Mouse (Mus musculus): ENCODE results near the gene Coq8b.

Coq8b gene

GRCm38 (mm10) chr7:27271423-27271822 lies 38.6 kb downstream of the Coq8b start:
- DNase-seq (ENCODE audit: low read depth, low spot score): no peak

DNA sequence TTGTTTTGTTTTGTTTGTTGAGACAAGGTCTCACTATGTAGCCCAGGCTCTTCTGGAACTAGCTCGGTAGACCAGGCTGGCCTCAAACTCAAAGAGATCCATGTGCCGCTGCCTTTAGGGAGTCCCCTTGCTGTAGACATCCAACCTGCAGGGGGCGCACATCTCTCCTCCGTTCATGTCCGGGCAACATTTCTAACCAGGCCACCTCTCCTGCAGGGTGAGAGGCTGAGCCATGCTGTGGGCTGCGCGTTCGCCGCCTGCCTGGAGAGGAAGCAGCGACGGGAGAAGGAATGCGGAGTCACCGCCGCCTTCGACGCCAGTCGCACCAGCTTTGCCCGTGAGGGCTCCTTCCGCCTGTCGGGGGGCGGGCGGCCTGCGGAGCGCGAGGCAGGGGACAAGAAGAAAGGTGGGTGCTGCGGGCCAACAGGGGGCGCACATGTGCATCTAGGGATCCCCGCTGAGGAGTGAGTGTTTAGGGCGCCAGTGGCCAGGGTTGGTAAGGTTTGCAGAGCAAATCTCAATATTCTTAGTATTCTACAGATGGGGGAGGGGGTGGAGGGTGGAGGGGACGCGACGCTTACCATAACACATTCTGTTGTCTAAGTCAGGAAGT lies 41.0 kb downstream of the Coq8b start:
- DNase-seq (ENCODE audit: low read depth, low spot score): no peak

DNA sequence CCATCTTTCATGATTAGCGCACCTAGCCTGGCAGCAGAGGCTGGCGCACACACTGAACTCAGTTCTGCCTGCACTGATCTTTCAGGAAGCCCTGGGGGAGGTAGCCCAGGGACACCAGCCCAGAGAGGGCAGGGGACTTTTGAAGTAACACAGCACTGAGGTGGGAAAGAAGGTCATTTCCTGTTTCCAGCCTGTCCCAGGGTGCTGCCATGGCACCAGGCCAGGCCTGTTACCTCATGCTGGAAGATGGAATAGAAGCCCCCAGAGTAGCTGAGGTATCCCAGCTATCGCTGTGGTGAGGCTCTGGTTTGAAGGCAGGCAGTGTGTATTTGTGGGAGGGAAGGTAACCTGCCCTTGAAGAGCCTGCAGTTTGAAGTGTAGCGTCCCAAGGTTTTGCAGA lies 42.1 kb downstream of the Coq8b start:
- DNase-seq (ENCODE audit: low read depth, low spot score): no peak

GRCm38 (mm10) chr7:27276021-27276420 lies 43.2 kb downstream of the Coq8b start:
- no peak for DNase-seq (ENCODE audit: low read depth, low spot score)

- no peak for DNase-seq (ENCODE audit: low read depth, low spot score)
These were observed 44.4 kb downstream of the Coq8b start for GRCm38 (mm10) chr7:27277191-27277590.

GRCm38 (mm10) chr7:27281717-27282116 lies 48.9 kb downstream of the Coq8b start:
- DNase-seq (ENCODE audit: low read depth, low spot score): no peak

GRCm38 (mm10) chr7:27282225-27282624 lies 49.4 kb downstream of the Coq8b start:
- DNase-seq (ENCODE audit: low read depth, low spot score): no peak

DNA sequence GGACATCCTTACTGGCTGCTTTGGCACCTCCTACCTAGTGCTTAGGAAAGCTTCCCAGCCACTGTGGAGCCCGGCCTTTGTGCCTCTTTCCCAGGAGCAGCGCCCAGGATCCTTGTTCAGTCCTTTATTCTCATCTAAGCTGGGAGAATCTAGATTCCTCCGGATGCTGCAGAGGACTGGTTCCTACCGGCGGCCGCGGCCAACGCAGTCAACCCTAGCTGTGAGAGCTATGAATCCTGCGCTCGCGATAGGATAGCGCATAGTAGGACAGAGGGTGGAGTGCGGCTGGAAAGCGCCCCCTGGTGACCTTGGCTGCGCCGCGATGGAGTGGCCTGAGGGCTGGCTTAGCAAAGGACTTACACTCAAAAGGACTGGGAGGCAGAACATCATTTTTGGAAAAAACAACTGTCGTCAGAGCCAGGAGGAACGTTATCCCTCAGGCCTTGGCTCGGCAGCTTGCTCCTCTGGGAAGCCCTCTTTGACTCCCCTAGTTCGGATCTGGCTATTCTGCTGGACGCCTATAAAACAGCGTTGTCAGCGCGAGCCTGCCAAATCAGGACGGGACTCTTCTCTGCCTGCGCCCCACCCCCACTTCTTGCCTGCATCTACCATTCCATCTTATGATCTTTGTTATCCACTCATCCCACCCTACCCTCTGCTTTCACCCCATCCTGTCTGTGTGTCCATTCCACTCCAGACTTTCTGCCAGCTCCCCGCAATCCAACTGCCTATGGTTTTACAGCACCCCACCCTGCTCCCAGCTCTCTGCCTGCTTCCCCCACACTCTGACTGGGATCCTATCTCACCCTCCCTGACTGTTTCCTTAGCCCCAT lies 52.3 kb downstream of the Coq8b start:
- DNase-seq (ENCODE audit: low read depth, low spot score): no peak

- no peak for DNase-seq (ENCODE audit: low read depth, low spot score)
These were observed 52.9 kb downstream of the Coq8b start for GRCm38 (mm10) chr7:27285698-27286066.

DNA sequence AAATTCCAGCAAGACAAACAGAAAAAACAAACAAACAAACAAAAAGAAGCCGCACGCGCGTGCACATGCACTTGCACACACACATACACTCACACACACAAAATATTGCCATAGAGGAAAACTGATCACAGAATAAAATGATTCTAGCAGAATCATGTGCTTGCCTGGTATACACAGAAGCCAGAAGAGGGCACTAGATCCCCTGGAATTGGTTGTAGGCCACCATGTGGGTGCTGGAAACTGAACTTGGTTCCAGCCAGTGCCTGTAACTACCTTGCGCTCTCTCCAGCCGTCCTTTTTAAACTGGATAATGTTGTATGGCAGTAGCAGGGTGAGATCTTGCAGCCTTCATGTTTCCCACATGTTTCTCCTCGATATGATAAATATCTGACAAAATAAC lies 55.9 kb downstream of the Coq8b start:
- no peak for DNase-seq (ENCODE audit: low read depth, low spot score)

GRCm38 (mm10) chr7:27290555-27290954 lies 57.7 kb downstream of the Coq8b start:
- no peak for DNase-seq (ENCODE audit: low read depth, low spot score)

DNA sequence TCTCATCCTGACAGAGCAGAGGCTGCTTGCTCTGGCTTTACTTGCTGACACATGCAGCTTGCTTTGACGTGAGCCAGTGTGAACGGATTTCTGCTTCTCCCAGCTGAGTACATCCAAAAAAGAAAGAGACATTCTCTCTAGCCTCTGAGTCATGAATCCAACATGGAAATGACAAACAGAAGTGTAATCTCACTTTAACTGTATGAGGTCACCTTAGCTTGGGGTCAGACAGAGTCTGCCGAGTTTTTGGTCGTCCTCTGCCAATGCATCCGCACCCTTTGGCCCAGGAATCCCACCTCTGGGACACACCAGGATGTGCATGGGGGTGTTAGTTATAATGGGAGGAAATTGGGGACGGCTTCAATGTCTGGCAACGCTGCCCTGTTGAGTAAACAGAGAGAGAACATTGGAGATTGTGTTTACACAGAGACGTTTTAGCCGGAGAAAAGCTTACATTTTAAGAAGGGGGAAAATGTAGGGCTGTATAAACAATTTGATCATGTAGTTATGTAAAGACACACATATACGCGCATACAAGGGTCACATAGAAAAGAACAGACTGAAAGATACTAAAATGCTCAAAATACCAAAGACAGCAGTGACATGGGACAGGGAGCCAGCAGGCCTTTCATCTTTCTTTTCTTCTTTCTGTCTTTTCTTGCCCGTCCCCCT lies 59.1 kb downstream of the Coq8b start:
- DNase-seq (ENCODE audit: low read depth, low spot score): peak; percentile 48

- DNase-seq (ENCODE audit: low read depth, low spot score): no peak
These were observed 63.1 kb downstream of the Coq8b start for GRCm38 (mm10) chr7:27295956-27296355.

- no peak for DNase-seq (ENCODE audit: low read depth, low spot score)
These were observed 63.7 kb downstream of the Coq8b start for GRCm38 (mm10) chr7:27296518-27296917.

- no peak for DNase-seq (ENCODE audit: low read depth, low spot score)
These were observed 65.3 kb downstream of the Coq8b start for GRCm38 (mm10) chr7:27298033-27298610.

DNA sequence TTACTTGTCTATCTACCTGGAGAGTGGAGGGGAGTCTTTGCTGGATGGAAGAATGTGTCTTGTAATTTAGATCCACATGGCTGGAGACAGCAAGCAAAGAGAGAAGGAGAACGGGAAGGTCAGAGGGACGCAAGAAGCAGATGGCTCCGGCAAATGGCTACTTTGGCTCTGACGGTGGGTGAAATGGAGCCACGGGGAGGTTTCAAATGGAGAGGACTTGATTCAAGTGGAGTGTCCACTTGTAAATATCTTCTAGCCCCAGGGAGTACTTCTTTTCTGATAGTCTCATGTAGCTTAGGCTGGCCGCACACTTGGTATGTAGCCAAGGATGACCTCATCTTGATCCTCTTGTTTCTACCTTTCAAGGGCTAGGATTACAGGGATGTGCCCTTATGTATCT lies 66.0 kb downstream of the Coq8b start:
- DNase-seq (ENCODE audit: low read depth, low spot score): no peak

DNA sequence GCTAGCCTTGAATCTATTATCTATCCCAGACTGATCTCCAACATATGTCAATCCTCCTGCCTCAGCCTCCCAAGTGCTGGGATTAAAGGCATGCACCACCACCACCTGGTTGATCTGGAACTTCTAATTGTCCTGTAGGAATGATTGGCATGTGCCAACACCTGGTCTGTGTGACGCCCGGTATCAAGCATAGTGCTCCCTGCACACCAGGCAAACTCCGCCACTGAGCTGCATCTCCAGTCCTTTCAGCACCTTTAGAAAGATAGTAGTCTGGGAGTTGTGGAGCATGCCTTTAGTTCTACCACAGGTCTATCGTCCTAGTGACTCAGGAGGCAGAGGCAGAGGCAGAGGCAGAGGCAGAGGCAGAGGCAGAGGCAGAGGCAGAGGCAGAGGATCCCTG lies 67.5 kb downstream of the Coq8b start:
- no peak for DNase-seq (ENCODE audit: low read depth, low spot score)

GRCm38 (mm10) chr7:27300801-27301200 lies 68.0 kb downstream of the Coq8b start:
- DNase-seq (ENCODE audit: low read depth, low spot score): peak; percentile 54

GRCm38 (mm10) chr7:27302172-27302571 lies 69.3 kb downstream of the Coq8b start:
- DNase-seq (ENCODE audit: low read depth, low spot score): no peak

- DNase-seq (ENCODE audit: low read depth, low spot score): no peak
These were observed 72.4 kb downstream of the Coq8b start for GRCm38 (mm10) chr7:27305091-27305730.

DNA sequence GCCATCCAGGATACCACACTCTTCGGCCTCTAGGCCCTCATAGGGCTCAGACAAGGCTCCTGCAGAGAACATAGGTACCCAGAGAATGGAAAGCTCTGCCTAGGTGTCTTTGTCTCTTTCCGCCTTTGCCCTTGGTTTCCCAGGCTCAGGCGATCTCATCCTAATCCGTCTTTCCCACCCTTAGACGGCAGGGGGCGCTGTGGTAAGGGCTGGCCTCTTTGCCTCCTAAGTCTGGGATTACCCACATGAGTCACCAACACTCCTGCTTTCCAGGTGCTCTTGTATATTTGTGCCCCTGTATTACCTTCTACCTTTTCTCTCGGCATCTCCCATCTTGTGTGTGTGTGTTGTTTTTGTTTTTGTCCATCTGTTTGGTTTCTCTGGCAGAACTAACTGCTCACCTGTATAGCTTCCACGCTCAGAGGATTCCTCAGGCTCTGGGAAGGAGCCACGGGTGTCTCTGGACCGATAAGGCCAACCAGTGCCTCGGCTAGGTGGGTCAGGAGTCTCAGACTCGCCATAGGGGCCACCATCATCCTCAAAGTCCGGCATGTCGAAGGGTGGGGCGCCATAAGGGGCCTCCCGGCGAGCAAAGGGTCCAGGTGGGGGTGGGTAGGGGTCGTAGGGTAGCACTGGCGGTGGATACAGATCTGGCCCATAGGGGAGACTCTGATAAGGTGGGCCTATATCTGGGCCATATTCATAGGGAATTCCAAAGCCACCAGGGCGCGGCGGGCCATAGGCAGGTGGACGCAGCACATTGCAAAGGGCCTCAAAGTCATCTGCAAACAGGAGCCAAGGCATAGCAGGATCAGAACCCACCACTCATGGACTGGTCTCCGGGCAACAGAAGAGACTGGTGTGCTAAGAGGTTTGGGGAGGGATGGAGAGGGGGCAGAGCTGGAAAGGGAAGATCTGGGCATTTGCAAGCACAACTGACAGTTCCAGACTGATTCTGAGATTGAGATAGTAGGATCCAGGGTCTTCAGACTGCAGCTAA lies 73.6 kb downstream of the Coq8b start:
- DNase-seq (ENCODE audit: low read depth, low spot score): no peak
